Mouse (Mus musculus): Measurements from ENCODE around the gene Fry.
A peak's percentile ranks its signal among the peaks of the same experiment; 100 is the strongest.

Gene Fry

GRCm38 (mm10) chr5:150221806-150222205, 103.4 kb downstream of the Fry start:
- DNase-seq (ENCODE audit: low spot score in 2 of 2): no peak

- DNase-seq (ENCODE audit: low spot score in 2 of 2): no peak
Observed at GRCm38 (mm10) chr5:150223546-150224239, 105.2 kb downstream of the Fry start.

DNA sequence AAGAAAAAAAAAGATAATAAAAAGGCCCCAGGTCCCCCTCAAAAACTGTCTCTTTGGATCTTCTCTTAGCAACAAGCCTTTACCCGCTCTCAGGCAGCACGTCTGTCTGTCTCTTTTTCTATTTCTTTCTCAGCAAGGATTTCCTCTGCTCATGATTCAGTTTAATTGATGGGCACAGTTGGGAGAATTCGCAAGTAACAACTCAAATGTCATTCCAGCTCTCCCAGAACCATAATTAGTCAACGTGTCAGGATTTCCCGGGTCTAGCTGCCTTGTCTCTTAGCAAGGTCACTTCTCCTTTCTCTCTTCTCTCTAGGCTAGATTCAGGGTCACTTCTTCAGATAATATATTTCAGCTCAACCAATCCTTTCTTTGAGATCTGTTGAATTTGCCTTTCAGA, 110.6 kb downstream of the Fry start:
- no peak for DNase-seq (ENCODE audit: low spot score in 2 of 2)

DNA sequence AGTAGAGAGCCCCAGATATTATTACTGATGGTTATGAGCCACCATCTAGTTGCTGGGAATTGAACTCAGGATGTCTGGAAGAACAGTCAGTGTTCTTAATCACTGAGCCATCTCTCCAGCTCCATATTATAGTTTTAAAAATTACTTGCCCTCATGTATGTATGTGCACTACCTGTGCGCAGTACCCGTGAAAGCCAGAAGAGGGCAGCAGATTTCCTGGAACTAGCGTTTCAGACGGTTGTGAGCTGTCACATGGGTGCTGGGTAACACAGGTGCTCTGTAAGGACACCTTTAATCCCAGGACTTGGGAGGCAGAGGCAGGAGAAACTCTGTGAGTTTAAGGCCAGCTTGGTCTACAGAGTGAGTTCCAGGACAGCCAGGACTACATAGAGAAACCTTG, 111.3 kb downstream of the Fry start:
- DNase-seq (ENCODE audit: low spot score in 2 of 2): no peak

DNA sequence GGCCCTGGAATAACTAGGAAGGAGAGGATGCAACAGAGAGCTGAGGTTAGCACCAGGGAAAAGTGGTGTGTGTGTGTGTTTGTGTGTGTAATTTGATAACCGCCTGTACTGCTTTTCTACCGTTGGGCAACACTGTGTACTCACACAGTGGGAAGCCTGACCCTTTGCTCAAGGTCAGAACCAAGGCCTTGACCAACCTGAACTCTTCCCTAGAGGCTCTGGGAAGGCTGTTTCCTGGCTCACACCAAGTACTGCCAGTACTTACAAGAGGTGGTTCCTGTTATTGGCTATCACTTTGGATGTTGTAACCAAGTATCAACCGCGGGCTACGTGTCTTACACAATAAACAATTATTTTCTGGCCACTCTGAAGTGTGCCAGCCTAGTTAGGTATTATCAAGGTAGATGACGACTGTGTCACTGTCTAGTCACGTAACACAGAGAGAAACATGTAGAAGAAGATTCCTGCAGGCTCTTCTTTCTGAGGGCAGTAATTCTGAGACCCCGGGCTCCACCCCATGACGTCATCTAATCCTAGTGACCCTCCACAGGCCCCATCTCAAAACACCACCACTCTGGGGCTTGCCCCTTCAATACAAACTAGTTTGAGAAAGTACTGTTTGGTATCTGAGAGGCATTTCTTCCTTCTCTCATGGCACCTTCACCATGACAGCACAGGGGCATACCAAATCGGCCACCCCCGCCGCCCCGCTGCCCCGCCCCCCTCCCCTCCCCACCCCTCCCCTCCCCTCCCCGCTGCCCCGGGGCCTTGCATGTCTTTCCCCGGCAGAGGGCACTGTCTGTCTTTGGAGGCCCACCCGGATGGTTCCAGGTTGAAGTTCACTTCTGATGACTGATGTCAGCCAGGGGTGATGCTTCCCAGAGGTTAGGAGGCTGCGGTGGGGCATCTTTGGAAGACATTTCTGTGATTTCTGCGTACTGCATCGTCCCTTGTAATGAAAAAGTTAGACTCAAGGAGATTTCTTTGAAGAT, 114.0 kb downstream of the Fry start:
- DNase-seq (ENCODE audit: low spot score in 2 of 2): no peak

- DNase-seq (ENCODE audit: low spot score in 2 of 2): peak; percentile 62 to 69
Observed at GRCm38 (mm10) chr5:150233154-150233886, 114.9 kb downstream of the Fry start.

- no peak for DNase-seq (ENCODE audit: low spot score in 2 of 2)
Observed at GRCm38 (mm10) chr5:150235931-150236330, 117.5 kb downstream of the Fry start.

GRCm38 (mm10) chr5:150236597-150236996, 118.2 kb downstream of the Fry start:
- no peak for DNase-seq (ENCODE audit: low spot score in 2 of 2)

GRCm38 (mm10) chr5:150241638-150242037, 123.2 kb downstream of the Fry start:
- DNase-seq (ENCODE audit: low spot score in 2 of 2): no peak

DNA sequence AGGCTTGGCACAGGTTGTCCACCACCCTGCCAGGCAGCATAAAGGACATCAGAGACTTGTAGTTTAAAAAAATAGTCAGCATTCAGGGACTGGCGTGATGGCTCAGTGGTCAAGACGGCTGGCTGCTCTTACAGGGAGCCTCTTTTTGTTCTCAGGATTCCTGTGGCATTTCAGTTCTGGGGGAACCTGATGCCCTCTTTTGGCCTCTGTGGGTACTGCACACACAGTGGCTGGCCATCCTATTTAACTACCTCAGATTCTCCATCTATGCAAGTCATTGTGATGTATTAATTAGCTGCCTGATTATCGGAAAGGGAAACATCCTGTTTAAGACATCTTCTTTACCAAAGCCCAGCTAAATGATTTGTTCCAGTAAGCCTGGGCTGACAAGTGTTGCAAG, 128.3 kb downstream of the Fry start:
- DNase-seq (ENCODE audit: low spot score in 2 of 2): no peak

DNA sequence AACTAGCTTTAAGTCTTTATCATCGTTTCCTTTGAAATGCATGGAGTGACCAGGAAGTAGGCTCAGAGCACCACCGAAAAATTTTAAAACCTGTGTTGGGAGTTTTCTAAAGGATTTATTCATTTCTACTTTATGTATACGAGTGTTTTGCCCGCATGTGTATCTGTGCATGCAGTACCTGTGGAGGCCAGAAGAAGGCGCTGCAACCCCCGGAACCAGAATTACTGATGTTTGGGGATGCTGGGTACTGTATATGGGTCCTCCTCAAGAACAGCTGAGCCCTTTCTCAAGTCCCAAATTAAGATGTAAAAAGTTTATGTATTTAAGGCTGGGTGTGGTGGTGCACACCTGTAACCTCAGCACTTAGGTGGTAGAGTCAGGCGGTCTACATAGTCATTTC, 139.3 kb downstream of the Fry start:
- no peak for DNase-seq (ENCODE audit: low spot score in 2 of 2)

GRCm38 (mm10) chr5:150259191-150260053, 141.0 kb downstream of the Fry start:
- peak; percentile 70 for DNase-seq (ENCODE audit: low spot score in 2 of 2)

- DNase-seq (ENCODE audit: low spot score in 2 of 2): peak in 1 of 2 experiments; percentile 69
Observed at GRCm38 (mm10) chr5:150260054-150260386, 141.6 kb downstream of the Fry start.

GRCm38 (mm10) chr5:150261361-150261760, 142.9 kb downstream of the Fry start:
- DNase-seq (ENCODE audit: low spot score in 2 of 2): no peak

DNA sequence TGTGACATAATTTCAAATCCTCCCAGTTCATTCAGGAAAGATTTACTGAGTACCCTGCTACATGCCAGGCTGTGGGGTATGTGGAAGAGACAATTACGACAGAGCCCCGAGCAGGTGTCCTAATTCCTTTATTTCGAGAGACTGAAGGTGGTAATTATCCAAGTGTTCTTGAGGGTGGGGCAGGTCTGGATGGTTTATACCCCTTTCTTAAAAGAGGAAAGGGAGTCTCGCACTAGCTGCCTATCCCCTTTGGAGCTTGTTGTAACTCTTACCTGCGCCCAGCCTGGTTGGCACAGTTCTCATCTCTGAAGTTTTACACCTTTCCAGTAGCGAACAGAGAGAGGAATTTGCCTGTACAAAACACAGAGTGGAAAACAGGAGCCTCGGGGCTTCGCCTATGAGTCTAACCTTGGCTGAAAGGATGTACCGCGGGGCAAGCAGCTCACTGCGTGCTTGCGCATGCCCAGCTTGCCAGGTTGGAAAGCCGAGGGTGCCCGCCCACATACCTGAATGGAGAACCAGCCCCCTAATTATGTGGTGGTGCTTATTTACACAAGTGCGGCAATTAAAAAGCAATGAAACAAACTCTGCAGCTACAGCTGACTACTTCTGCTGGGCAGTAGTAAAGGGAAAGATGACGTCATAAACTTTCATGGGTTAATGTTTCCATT, 143.7 kb downstream of the Fry start:
- DNase-seq (ENCODE audit: low spot score in 2 of 2): no peak

GRCm38 (mm10) chr5:150262717-150263103, 144.3 kb downstream of the Fry start:
- DNase-seq (ENCODE audit: low spot score in 2 of 2): no peak

GRCm38 (mm10) chr5:150263162-150263561, 144.7 kb downstream of the Fry start:
- DNase-seq (ENCODE audit: low spot score in 2 of 2): no peak

- no peak for DNase-seq (ENCODE audit: low spot score in 2 of 2)
Observed at GRCm38 (mm10) chr5:150263656-150264055, 145.2 kb downstream of the Fry start.

- no peak for DNase-seq (ENCODE audit: low spot score in 2 of 2)
Observed at GRCm38 (mm10) chr5:150265005-150265404, 146.6 kb downstream of the Fry start.

DNA sequence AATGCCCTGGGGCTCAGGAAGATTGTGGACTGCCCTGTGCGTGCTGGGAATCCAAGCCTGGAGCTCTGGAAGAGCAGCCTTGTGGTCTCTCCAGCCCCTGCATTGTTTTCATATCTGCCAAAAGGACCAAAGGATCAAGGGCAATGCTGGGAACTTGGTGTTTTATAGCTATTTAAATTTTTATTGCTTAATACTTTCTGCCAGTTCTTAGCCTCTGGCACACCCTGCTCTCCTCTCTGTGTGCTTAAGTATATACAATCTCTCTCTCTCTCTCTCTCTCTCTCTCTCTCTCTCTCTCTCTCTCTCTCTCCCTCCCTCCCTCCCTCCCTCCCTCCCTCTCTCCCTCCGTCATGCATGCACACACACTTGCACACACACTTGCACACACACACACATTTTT, 147.5 kb downstream of the Fry start:
- no peak for DNase-seq (ENCODE audit: low spot score in 2 of 2)

DNA sequence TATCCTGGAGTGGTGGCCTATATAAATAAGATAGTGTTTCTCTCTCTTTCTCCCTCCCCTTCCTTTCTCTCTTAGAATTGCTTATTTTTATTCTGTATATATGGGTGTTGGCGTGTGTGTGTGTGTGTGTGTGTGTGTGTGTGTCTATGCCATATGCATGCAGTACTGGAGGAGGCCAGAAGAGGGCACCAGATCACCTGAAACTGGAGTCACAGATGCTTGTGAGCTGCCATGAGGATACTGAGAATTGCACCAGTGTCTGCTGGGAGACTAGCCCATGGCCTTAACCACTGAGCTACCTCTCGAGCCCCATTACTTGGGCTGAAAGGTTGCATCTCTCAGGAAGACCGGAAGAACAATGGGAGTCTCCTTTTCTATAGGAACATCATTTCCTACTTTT, 149.8 kb downstream of the Fry start:
- DNase-seq (ENCODE audit: low spot score in 2 of 2): no peak
